Mouse (Mus musculus) inflammation-experienced regulatory T-cells, adult 6 months (primary cell): Measurements from ENCODE around the gene Inhbc. TPM values are rescaled to one million over a fixed set of nuclear protein-coding genes. Genes with fewer than 3 reads are reported as not detected.

ENCODE experiments used
- ATAC-seq: one replicate; pipeline ENCODE4 v1.8.0; 2017
- polyA plus RNA-seq, 3 experiments: library from polyadenylated mRNA; unstranded; fragments of 100-300 nt; shearing (Covaris generic); gene quantifications; one replicate each; pipeline ENCODE4 v1.2.1; 2017

The Inhbc gene
- polyA plus RNA-seq, result not detected

DNA sequence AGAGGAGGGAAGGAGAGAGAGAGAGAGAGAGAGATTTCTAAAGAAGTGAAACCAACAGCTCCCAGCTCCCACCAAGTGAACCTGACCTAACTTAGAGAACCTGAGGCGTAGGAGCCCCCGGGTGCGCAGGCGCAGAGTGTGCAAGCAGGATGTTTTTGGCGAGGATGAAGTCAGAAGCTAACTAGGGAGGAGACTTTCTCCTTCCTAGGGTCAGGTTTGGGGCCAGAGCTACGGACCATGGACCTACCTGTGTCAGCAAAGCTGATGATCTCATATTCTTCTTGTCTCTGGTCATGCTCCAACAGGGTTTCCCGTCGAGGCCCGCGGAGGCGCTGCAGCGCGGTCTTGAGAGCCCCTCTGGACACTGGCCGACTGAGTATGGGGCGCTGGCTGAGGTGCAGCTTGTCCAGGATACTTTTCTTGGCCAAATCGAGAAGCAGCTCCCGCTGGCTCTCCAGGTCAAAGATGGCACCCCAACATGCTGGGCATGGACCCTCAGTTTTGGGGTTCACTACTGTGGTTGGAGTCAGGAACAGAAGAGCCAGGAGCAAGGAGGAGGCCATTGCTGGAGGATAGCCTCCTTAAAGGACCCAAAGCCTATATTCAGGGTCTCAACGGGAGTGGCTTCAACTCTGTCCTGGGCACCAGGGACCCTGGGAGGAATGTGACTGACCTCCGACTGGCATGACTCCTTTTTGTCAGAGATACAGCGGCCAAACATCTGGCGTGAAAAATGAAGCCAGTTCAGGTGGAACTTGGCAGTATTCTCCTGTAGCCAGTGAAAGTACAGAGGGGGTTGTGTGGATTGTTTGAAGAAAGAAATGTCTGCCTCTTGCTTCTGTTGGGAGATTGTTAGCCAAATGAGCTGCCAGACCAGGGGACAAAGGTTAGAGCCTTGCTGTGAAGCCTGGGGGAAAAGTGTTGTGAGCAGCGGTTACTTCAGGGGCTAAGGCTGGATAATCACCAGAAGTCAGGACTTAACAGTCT, at the start of gene Inhbc:
Inhbc (minus strand) TSS at position 598 of the 987 bp plus-strand sequence.
- no peak for ATAC-seq

DNA sequence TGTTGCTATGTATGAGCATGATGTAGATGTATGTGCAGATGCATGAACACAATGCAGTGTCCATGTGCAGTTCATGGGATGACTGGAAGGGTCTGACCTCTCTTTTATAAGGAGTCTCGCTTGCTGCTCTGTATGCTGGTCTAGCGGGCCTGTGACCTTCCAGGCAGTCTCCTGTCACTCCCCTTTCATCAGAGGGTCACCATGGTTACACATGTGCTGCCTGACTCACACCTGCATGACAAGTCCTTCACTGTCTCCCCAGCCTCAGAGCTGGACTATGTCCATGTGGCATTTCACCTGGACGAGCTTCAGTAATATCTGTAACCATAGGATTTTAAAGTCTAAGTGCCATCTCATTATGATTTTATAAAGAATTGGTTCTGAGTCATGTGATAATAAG, 43.9 kb upstream of the Inhbc start:
- no peak for ATAC-seq

DNA sequence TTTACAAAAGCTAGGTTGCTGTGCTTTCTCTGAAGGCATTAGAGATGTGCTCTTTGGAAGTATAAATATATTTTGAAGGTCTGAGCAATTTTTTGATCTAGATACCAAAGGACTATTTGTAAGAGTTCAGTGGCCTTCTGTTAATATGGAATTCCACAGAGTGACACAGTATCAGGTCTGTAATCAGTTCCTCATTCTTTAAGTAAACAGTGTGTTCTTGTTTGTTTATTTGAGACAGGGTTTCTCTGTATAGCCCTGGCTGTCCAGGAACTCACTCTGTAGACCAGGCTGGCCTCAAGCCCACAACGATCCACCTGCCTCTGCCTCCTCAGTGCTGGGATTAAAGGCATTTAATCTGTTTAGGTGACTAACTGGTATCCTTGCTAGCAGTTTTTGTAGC, 43.4 kb upstream of the Inhbc start:
- no peak for ATAC-seq

DNA sequence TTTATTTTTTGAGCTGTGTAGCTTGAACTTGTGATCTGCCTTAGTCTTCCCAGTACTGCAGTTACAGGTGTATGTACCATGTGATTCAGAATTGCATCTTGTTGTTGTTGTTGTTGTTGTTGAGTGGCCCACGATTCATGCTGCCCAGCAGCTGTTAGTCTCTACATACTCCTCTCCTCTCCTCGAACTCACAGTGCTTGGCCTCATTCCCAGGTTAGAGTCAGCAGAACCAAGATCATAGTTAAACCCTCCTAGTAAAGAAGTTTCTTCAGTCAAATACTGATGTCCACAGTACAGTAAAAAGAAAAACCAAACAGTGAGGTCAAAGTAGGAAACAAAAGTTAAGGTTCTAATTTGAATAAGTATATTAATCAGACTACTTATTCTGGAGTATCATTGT, 42.5 kb upstream of the Inhbc start:
- no peak for ATAC-seq

DNA sequence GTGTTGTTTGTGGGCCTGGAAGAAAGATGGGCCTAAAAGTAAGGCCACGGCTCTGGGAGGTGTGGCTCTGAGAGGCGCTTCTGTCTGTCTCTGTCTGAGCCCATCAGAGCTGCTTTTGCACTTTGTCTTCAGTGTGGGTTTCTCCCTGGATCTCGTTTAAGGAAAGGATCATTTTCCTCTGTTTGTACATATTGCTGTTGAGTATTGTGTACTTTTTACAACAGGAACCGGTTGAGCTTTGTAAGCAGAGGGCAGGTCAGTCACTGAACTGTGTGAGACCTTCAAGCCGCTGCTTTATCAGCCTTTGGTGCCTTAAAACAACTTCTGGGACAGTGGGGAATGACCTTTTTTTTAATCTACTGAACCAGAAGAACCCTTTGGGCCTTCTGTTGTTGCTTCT, 41.9 kb upstream of the Inhbc start:
- ATAC-seq, result no peak

DNA sequence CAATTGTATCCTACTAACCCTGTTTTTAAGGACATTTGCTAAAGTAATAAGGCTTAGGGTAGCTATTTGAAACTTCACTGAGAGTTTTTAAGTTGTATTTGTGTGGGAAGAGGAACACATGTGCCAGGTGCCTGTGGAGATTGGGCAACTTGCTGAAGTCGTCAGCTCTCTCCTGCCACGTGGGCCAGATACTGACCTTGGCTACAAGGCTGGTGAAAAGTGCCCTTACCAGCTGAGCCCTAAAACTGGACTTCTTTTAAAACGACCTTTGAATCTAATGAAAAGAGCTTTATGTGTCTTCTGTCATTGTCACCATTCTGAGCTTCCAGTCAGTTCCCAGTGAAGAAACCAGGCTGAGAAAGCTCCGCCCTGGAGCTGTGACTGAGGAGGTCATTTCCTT, 37.2 kb upstream of the Inhbc start:
- ATAC-seq, result no peak

DNA sequence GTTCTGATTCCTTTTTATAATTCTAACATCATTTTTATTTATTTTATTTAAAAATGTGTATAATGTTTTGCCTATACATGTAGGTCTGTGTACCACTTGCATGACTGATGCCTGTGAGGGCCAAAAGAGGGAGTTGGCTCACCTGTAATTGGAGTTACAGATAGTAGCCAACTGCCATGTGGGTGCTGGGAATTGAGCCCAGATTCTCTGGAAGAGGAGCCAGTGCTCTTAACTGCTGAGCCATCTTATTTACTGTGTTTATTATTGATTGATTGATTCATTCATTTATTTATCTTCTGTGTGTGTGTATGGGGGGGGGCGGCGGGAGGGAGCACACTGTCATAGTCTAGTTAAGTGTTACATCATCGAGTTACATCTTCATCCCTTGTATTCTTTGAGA, 34.5 kb upstream of the Inhbc start:
- ATAC-seq, result no peak

DNA sequence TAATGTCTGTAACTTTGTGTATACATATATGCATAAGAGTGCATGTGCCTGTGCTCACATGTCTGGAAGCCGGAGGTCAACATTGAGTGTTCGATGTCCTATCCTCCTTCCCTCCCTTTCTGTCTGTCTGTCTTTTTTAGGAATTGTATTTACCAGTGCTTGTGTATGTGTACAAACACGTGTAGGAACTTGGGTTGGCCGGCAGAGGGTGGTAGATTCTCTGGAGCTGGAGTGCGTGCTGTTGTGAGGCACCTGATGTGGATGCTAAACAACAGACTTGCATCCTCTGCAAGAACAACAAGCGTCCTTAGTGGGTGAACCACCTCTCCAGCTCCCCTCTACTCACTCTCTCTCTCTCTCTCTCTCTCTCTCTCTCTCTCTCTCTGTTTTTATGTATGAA, 21.5 kb upstream of the Inhbc start:
- no peak for ATAC-seq

DNA sequence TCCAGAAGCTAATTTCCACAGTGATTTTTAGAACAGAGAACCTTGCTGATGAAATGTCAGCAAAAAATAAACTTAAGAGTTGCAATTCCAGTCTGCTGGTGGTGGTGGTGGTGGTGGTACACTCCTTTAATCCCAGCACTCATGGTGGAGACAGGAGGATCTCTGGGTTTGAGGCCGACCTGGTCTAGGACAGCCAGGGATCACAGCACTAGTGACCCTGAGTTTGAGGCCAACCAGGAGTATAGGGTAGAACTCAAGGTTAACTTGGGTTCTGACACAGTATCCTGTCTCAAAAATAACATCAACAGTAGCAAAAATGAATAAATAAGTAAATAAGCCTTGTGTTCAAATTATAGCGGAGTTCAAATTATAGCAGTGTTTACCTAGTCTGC, 11.5 kb upstream of the Inhbc start:
- no peak for ATAC-seq

DNA sequence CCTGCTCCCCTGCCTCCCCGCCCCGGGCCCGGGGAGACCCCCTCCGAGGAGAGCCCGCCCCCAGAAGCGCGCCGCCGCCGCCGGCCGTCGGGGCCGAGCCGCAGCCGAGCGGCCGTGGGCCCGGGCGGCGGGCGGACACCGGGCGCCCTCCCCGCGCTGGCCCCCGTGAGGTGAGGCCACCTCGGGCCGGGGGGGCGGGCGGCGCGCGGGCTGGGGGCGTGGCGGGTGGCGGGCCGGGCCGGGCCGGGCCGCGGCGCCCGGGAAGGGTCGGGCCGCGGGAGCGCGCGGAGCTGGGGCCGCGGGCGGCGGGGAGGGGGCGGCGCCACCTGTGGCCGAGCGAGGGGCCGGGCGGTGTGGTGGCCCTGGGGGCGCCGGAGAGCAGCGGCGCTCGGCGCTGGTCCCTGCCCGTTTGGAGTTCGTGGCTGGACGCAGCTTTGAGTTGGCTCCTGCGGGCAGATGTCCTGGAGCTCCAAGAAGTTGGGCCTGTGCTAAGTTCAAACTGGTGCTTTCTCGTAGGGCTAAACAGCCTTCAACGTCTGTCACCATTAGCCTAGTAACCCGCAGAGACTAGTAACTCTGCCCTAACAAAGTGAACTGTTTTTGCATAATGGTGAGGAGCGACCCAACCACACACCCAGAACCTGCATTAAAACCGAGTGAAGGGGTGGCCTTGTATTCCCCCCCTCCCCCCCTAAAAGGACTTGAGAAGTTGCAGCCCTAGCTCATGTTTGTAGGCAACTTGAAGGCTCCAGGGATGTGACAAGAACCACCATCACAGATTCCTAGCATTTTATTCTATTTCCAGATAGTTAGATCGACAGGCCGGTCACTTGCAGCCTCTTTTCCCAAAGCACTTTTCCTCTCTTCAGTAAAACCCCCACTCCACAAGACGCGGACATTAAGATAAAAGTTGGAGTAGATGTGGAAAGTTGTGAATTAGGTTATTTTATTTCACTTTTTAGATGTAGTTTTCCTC, 10.8 kb upstream of the Inhbc start:
- ATAC-seq, result no peak

DNA sequence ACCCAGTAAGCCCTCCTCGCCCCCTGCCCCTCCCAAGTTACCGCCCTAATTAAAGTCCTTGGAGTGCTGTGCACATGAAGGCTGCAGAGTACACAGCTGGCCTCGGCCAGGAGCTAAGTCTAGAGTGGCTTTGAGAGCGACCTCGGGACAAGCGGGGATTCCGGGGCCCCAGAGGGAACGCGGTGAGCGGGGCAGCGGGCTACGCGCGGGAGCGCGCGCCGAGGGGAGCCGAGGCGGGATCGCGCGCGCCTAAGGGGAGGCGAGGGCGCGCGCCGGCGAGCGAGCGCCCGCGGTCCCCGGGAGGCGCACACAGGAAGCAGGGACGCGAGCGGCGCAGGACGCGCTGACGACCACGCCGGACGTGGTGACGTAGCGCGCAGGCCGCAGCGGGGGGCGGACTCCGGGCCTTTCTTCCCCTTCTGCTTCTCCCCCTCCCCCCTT, 10.0 kb upstream of the Inhbc start, which contains the start of gene R3hdm2:
R3hdm2 (plus strand) TSS at position 77 of the 441 bp plus-strand sequence.
- ATAC-seq, result peak; percentile 97

DNA sequence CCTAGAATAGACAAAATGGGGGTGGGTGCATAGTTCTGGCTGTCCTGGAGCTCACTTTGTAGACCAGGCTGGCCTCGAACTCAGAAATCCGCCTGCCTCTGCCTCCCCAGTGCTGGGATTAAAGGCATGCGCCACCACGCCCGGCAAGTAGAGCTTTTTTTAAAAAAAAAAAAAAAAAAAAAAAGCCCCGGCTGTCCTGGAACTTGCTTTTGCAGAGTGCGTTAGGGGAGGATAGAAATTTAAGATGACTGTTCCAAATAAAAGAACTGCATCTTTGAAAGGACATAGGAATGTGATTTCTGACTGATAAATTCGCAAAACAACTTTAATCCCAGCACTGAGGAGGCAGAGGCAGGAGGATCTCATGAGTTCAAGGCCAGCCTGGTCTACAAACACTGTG, 9.4 kb upstream of the Inhbc start:
- no peak for ATAC-seq

DNA sequence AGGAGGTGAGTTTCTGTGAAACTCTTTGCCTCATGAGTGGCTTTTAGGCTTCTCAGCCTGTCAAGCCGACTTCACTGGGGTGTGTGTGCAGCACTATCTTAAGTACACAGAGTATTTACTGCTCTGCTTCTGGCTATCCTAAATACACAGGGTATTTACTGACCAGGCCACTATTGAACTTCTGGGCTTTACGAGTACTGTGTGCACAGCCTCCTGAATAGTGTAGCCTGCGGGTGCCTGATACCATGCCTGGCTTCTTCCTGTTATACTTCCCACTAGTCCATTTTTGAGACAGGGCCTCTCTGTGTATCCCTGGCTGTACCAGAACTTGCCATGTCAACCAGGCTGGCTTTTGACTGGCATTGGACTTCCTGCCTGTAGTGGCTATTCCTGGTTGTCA, 7.5 kb upstream of the Inhbc start:
- no peak for ATAC-seq

DNA sequence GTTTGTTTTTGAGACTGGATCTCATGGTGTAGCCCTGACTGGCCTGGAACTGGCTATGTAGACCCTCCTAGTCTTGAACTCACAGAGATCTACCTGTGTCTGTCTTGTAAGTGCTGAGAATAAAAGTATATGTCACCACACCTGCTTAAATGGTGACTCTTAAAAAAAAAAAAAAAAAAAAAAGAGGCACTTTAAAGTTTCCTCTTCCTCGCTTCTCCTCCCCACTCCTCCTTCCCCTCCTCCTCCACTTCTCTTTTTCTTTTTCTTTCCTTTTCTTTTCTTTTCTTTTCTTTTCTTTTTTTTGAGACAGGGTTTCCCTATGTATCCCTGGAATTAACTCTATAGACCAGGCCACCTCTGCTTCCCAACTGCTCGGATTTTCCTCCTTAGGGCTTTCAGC, 792 bp upstream of the Inhbc start:
- no peak for ATAC-seq

DNA sequence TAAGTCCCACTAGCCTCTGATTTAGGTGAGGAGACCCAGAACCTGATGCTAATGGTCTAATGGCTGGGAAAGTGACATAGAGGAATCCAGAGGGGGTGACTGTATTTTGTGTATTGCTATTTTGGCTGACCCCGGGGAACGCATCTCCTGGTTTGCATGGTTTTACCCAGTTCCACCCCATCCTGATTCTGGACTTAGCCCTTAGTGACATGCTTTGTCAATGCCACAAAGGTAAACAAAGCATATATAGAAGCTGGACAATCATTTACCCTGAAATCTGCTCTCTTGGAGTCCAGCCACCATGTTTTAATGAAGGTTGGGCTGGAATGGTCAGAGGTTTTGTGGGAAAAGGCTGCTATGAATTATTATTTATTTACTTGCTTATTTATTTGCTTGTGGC, 2.0 kb downstream of the Inhbc start:
- no peak for ATAC-seq

DNA sequence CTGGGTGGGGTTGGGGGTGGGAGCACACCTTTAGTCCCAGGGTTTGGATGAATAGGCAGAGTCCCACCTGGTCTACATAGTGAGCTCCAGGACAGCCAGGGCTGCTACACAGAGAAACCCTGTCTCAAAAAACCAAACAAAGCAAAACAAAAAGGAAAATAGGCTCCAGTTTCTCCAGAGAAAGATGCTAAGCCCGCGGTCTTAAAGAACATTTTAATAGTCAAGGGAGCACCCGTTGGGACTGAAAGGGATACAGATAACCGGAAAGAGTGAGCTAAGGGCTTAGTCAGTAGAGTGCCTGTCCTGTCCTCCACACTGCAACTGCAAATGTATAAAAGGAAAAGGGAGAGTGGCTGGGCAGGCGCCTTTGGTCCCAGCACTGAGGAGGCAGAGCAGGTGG, 3.1 kb downstream of the Inhbc start:
- no peak for ATAC-seq

DNA sequence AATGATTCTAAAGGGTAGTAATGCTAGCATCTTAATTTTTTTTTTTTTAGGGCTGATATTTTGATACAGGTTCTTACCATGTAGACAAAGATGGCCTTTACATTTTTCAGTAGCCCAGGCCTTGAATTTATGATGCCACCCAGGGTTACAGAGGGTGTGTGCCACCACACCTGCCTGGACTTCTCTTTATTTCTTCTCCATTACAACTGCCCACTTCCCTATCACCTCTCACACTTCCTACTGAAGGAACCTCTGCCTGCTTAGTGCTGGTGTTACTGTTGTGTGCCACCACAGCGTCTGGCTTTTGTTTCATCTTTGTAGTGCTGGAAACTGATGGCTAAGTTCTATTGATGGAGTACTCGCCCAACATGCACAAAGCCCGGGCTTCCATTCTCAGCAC, 9.5 kb downstream of the Inhbc start:
- ATAC-seq, result no peak

DNA sequence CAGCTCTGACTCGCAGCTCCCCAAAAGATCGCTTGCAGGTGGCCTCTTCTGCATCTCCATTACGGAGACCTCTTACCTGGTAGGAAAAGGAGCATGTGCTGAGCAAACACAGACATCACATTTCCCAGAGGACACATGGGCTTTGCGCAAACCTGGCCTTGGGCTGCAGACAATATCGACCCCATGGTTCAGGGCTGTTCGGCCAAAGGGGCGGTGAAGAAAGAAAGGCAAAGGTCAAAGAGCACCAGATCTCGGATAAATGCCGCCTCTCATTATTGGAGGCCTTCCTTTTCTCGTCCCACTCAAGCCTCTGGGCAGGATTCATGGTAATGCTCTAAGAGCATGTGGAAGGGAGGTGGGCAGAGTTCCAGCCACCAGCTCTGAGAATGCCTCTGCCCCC, 14.9 kb downstream of the Inhbc start:
- ATAC-seq, result no peak

DNA sequence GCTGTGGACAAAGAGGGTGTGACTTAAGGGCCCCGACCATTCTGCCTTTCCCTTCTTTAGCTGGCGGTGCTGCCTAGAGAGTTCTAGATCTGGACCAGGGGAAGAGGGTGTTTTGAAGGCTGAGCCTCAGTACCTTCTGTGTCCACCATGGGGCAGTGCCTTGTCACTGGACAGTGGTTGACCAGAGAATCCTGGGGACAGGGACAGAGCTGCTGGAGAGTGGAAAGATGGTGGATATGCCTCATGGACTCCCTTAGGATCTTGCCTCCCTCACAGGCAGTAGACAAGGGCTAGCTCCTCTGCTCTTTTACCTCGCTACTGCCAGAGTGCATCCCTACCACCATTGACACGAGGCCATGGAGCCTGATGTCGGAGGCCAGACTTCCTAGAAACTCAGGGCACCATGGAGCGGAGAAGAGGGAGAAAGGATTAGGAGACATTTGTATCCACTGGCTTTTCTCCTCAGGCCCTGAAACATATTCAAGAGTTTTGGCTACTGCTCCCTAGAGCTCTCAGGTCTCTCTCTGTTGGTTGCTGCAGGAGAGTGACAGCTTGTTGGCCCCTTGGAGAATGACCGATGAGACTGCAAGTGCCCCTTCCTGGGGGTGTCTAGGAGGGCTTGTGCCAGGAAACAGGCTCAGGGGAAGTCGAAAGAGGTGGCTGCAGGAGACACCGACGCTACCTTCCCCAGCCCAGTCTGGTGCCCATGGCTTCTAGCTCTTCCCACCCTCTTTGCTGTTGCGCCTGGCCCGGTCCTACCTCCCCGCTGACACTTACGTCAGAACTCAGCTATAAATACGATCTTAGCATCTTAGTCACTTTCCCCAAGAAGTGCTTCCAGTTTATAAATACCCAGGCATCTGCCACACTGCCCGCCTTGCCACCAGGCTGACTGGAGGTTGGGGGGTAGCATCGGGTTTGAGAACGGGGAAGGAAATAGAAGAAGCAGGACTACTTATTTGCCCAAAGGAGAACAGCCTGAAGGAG, 16.0 kb downstream of the Inhbc start, which contains the start of gene Inhbe:
Inhbe (minus strand) TSS at position 503 of the 987 bp plus-strand sequence.
- no peak for ATAC-seq

DNA sequence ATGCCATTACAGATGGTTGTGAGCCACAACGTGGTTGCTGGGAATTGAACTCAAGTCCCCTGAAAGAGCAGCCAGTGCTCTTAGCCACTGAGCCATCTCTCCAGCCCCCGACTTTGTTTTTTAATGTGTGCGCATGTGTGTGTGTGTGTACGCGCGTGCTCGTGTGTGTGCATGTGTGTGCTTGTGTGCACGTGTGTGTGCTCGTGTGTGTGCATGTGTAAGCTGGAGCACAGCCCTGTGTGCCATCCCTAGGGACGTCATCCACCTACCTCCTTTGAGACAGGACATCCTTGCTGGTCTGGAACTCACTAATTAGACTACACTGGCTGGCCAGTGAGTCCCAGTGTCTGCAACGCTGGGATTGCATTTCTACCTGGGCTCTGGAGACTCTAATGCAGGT, 17.5 kb downstream of the Inhbc start:
- no peak for ATAC-seq

DNA sequence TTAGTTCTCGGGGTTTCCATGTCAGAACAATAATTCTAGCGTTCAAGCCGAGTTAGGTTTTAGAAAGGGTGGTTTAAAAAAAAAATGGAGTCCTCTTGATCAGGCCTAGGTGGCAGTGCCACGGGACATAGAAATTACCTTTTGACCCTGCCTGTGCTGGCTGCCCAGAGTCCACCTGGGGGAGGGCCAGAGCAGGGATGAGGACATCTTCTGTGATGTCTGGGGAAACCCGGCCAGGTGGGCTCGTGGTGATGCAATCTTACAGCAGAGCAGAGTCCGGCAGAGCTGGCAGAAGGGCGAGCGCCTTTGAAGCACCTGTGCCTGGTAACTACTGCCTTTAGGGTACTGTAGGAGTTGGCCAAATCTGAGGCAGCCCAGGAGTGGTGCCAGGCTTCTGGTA, 18.0 kb downstream of the Inhbc start:
- no peak for ATAC-seq

DNA sequence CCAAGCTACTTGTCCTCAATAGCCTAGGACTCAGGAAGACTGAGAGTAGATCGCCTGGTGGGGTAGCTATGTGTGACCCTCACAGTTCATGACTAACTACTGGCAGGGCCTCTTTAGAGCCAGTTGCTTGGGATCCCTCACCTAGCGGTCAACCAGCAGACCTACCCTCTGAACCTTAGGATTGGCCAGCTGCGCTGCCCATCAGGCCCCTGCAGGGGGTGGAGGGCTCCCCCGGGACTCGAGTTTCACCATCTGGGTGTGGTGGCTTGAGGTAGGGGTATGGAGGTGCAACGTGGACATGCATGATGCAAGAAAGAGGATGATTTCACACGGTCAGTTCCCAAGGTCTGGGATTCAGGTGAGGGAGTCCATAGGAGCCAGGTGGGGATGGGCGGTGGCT, 18.5 kb downstream of the Inhbc start:
- no peak for ATAC-seq
